Mouse (Mus musculus): ENCODE results near the gene Nrg4.
A peak's percentile ranks its signal among the peaks of the same experiment; 100 is the strongest.

Gene Nrg4

GRCm38 (mm10) chr9:55322641-55323040, 4.0 kb downstream of the Nrg4 start:
- DNase-seq (ENCODE audit: low spot score in 2 of 2) = no peak

DNA sequence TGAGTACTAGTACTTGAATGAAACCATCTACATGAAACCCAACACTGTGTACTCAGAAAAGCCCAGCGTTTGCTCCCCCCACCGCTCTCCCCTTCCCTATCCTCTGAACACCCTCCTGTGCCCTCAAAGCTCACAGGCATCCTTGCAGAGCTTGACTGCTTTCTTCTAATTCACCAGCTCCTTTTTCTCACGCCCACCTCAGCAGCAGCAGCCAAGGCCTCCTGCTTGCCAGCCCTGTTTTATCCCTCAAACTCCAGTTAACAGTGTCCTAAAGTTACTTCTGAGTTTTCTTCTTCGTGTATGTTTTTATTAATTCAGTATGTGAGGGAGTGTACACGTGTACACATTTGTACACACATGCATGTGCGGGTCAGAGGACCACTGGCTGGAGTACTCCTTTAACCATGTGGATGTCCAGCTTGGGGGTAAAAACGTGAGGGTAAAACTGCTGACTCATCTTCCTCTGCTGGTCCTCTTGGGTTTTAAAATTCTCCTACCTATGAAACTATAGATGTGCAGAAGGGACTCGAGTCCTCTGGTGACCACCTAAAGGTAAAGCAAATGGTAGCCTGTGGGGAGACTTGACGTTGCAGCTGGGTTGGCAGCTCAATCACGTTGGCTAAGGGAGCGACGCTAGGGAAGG, 12.9 kb downstream of the Nrg4 start:
- DNase-seq (ENCODE audit: low spot score in 2 of 2) = no peak

- peak; percentile 44 to 62 for DNase-seq (ENCODE audit: low spot score in 2 of 2)
Measured at GRCm38 (mm10) chr9:55311560-55311959, 15.1 kb downstream of the Nrg4 start.

GRCm38 (mm10) chr9:55308455-55308854, 18.2 kb downstream of the Nrg4 start:
- no peak for DNase-seq (ENCODE audit: low spot score in 2 of 2)

DNA sequence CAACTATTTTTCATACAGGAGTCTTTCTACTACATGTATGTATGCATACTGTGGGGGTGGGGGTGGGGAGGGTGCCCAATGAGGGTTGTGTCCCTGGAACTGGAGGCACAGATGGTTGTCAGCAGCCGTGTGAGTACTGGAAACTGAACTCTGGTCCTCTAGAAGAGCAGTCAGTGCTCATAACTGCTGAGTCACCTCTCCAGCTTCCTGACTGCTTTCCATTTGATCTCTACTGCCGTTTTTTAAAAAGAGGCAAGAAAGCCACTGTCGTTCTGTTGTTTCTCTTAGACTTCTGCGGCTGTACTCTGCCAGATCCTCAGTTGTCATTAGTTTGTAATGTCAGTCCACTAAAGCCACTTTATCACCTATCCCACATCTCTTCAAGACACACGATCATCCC, 19.1 kb downstream of the Nrg4 start:
- no peak for DNase-seq (ENCODE audit: low spot score in 2 of 2)

- no peak for DNase-seq (ENCODE audit: low spot score in 2 of 2)
Measured at GRCm38 (mm10) chr9:55307066-55307465, 19.6 kb downstream of the Nrg4 start.

GRCm38 (mm10) chr9:55296221-55296620, 30.4 kb downstream of the Nrg4 start:
- DNase-seq (ENCODE audit: low spot score in 2 of 2) = no peak

GRCm38 (mm10) chr9:55291966-55292365, 34.7 kb downstream of the Nrg4 start:
- DNase-seq (ENCODE audit: low spot score in 2 of 2) = no peak

DNA sequence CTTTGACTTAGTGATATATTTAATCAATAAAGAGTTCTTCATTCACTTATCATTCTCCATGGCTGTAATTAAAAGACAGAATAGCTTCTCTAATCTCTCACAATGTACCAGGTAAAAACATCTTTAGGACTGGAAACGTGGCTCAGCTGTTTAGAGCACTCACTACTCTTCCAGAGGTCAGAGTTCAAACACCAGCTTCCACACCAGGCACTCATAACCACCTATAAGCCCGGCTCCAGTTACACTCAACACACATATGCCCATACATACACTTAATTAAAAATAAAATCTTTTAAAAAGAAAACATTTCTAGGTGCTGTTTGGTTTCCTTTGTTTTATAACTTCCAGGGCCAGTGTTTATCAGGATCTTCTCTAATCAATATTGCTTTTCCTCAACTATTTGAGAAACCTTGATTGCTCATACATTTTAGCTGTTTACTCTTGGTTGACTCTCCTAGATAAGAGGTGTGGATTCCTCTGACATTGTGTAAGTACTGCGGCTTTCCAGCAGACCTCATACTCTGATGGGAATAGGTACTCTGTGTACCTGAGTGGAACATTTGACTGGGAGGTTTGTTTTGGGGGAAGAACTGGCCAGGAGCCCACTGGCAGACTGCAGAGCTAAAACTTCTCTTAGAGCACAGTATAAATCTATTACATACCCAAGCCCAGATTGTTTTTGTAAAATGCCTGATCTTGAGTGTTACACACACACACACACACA, 37.0 kb downstream of the Nrg4 start:
- DNase-seq (ENCODE audit: low spot score in 2 of 2) = no peak

GRCm38 (mm10) chr9:55285197-55285596, 41.4 kb downstream of the Nrg4 start:
- DNase-seq (ENCODE audit: low spot score in 2 of 2) = no peak

DNA sequence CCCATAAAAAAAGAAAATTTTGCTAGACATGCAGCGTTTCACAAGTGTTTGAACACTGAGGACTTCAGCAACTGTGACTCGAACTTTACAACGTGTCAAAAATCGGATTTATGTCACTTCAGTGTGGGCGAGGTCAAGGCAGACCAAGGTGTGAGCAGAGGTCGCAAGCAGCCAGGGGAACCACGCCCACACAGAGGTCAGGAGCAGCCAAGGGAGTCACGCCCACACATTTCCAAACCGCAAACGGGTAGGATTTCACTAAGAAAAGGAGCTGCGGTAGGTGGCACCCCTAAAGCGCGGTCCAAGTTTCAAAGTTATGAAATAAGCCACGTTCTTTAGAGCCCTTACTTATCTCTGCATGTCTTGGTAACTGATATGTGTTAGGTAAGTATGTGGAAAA, 43.1 kb downstream of the Nrg4 start:
- DNase-seq (ENCODE audit: low spot score in 2 of 2) = no peak

GRCm38 (mm10) chr9:55279114-55279825, 47.4 kb downstream of the Nrg4 start:
- no peak for DNase-seq (ENCODE audit: low spot score in 2 of 2)

DNA sequence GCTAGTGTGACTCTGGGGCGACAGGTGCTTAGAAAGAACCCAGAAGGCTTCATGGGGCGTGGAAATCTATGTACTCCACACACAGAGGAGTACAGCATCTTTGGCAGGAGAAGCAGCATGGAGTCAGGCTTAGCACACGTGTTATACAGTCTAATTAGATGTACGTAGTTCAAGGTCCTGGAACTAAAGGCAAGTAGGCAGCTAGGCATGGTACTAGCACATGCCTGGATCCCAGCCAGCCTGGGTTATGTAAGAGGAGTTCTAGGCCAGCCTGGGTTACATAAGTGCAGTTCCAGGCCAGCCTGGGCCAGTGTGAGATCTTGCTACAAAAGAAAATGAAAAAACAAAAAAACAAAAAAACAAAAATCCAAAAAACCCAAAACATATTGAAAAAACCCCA, 49.1 kb downstream of the Nrg4 start:
- no peak for DNase-seq (ENCODE audit: low spot score in 2 of 2)

- DNase-seq (ENCODE audit: low spot score in 2 of 2) = no peak
Measured at GRCm38 (mm10) chr9:55273906-55274305, 52.7 kb downstream of the Nrg4 start.

DNA sequence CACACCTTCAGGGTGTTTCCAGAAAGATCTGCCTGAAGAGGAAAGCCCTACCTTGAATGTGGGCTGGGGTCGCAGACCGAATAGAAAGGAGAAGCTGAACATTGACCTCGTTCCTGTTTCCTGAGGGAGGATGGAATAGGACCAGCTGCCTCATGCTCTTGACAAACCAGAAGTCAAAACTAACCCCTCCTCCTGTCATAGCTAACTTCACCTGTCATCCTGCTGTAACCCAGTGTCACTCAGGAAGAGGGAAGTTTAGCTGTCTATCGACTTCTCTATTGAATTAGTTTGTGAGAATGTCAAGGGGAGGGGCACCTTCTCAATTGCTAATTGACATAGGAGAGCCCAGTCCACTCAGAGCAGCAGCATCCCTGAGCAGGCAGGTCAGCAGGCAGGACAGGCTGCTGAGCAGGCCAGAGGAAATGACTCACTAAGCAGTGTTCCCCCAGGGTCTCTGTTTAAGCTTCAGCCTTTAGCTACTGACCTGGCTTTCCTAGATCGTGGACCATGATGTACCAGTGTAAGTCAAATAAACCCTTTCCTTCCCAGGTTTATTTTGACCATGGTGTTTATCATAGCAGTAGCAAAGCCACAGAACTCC, 54.6 kb downstream of the Nrg4 start:
- no peak for DNase-seq (ENCODE audit: low spot score in 2 of 2)

GRCm38 (mm10) chr9:55264356-55265302, 62.0 kb downstream of the Nrg4 start:
- DNase-seq (ENCODE audit: low spot score in 2 of 2) = no peak

DNA sequence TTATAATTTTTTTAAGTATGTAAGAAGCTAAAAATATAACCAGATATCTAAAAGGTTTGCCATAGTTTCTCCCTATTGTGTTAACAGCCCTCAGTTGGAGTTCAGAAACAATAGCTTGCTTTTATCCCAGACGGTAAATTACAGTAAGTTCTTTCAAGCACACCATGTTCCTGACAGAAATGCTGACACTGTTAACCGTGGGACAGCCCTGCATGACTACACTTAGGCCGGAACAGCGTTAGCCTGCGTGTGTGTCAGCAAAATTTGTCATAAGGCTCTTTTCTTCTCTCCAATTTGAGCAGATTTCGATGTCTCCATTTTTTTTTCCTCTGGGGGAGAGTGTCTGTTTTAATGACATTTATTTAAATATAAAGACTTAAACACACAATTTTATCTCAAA, 66.9 kb downstream of the Nrg4 start:
- no peak for DNase-seq (ENCODE audit: low spot score in 2 of 2)

- DNase-seq (ENCODE audit: low spot score in 2 of 2) = no peak
Measured at GRCm38 (mm10) chr9:55257105-55257504, 69.5 kb downstream of the Nrg4 start.

GRCm38 (mm10) chr9:55255604-55256003, 71.0 kb downstream of the Nrg4 start:
- DNase-seq (ENCODE audit: low spot score in 2 of 2) = no peak

DNA sequence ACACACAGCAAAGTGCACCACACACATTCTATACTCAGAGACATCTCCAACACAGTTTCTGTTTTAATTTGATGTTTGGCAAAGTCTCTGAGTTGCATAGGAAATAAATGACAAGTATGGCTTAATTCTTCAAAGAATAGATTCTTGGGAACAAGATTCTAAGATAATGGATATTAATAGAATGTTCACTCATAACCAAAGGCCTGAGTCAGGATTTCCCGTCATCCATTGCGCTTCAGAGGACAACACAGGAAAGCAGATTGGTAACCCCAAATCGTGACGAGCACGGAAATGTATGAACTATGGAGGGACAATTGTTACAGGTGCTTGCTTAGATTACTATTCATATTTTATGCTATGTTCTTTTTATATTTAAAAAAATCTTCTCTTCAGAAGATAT, 71.6 kb downstream of the Nrg4 start:
- no peak for DNase-seq (ENCODE audit: low spot score in 2 of 2)

- DNase-seq (ENCODE audit: low spot score in 2 of 2) = no peak
Measured at GRCm38 (mm10) chr9:55253849-55254248, 72.8 kb downstream of the Nrg4 start.

Data from frontal cortex, postnatal 25 days (tissue).